Mouse (Mus musculus): ENCODE measurements around the gene Pbsn. TPM values are rescaled to one million over a fixed set of nuclear protein-coding genes. Genes with fewer than 3 reads are reported as not detected.
"Not testable (repeated sequence)": the region's sequence is repeated elsewhere in the genome, so short reads cannot be mapped to it uniquely, and the experiment has no call there.

The Pbsn gene
- not detected in 2 replicates for polyA plus RNA-seq (2016; fragmentation: Nextera tagmentation; extraction: Ambion mirVana)

GRCm38 (mm10) chrX:77853523-77853922 lies at the start of gene Pbsn:
Gene Pbsn, minus strand, starts transcription at chrX:77853623.
- 84% methylated on average over 1 of the region's 1 CpGs for WGBS
- H3K27me3 ChIP-seq (replicated peaks; ENCODE audit: low read depth, poor library complexity, severe bottlenecking), result no peaks in the 10 kb centered on the region

GRCm38 (mm10) chrX:77880033-77880432 lies 26.6 kb upstream of the Pbsn start:
- 57% methylated on average over 2 of the region's 4 CpGs for WGBS
- not testable (repeated sequence) for H3K9me3 ChIP-seq; H3K4me3 ChIP-seq; H3K36me3 ChIP-seq (replicated peaks); H3K27me3 ChIP-seq (replicated peaks; ENCODE audit: low read depth, poor library complexity, severe bottlenecking); H3K4me1 ChIP-seq; H3K27ac ChIP-seq (replicated peaks); DNase-seq (ENCODE audit: low spot score)

More at GRCm38 (mm10) chrX:77853523-77853922, at the start of gene Pbsn:
- Histone ChIP-seq H3K36me3 (replicated peaks) (no peaks in the 10 kb centered on the region), H3K4me1 (no peaks in the 10 kb centered on the region), H3K4me3 (no peak within 1 kb of the TSS), H3K27ac (replicated peaks) (no peak within 1 kb of the TSS), H3K9me3 (no peaks in the 10 kb centered on the region)
- DNase-seq (ENCODE audit: low spot score), result no peak

GRCm38 (mm10) chrX:77864458-77864857 lies 11.0 kb upstream of the Pbsn start, which contains the start of gene Gm14744:
Gene Gm14744, plus strand, starts transcription at chrX:77864758.
- not testable (repeated sequence) for H3K4me3 ChIP-seq; DNase-seq (ENCODE audit: low spot score); H3K27me3 ChIP-seq (replicated peaks; ENCODE audit: low read depth, poor library complexity, severe bottlenecking); H3K9me3 ChIP-seq; H3K36me3 ChIP-seq (replicated peaks); H3K4me1 ChIP-seq; H3K27ac ChIP-seq (replicated peaks)
- WGBS, result 89% methylated on average over 2 of the region's 2 CpGs

GRCm38 (mm10) chrX:77812031-77812430 lies 41.4 kb downstream of the Pbsn start:
- no peaks in the 10 kb centered on the region for H3K36me3 ChIP-seq (replicated peaks)
- no peaks in the 10 kb centered on the region for H3K4me1 ChIP-seq
- no peak for DNase-seq (ENCODE audit: low spot score)
- no peaks in the 10 kb centered on the region for H3K27me3 ChIP-seq (replicated peaks; ENCODE audit: low read depth, poor library complexity, severe bottlenecking)
- H3K9me3 ChIP-seq, result no peaks in the 10 kb centered on the region
- no peak overlapping the region for H3K4me3 ChIP-seq
- no peak overlapping the region for H3K27ac ChIP-seq (replicated peaks)
- 58% methylated on average over 6 of the region's 6 CpGs for WGBS

- no peaks in the 10 kb centered on the region for H3K4me1 ChIP-seq
- H3K4me3 ChIP-seq, result peak overlapping the region; percentile 51
- H3K36me3 ChIP-seq (replicated peaks), result no peaks in the 10 kb centered on the region
- no peaks in the 10 kb centered on the region for H3K27me3 ChIP-seq (replicated peaks; ENCODE audit: low read depth, poor library complexity, severe bottlenecking)
- H3K9me3 ChIP-seq, result no peaks in the 10 kb centered on the region
- 29% methylated on average over 17 of the region's 17 CpGs for WGBS
- peak; percentile 73 for DNase-seq (ENCODE audit: low spot score)
- 0 out of 2 replicates have a peak overlapping the region, but pooled peaks have one; percentile 44 for H3K27ac ChIP-seq (replicated peaks)
Observed at GRCm38 (mm10) chrX:77810608-77811206, 42.7 kb downstream of the Pbsn start.

GRCm38 (mm10) chrX:77808602-77809001 lies 44.8 kb downstream of the Pbsn start:
- H3K9me3 ChIP-seq, result no peaks in the 10 kb centered on the region
- H3K27me3 ChIP-seq (replicated peaks; ENCODE audit: low read depth, poor library complexity, severe bottlenecking), result no peaks in the 10 kb centered on the region
- DNase-seq (ENCODE audit: low spot score), result peak; percentile 36
- WGBS, result 23% methylated on average over 2 of the region's 2 CpGs
- no peak overlapping the region for H3K27ac ChIP-seq (replicated peaks)
- H3K4me1 ChIP-seq, result no peaks in the 10 kb centered on the region
- no peaks in the 10 kb centered on the region for H3K36me3 ChIP-seq (replicated peaks)
- H3K4me3 ChIP-seq, result no peak overlapping the region

- Histone ChIP-seq H3K9me3 (no peaks in the 10 kb centered on the region), H3K27me3 (replicated peaks; ENCODE audit: low read depth, poor library complexity, severe bottlenecking) (no peaks in the 10 kb centered on the region), H3K4me3 (no peak overlapping the region), H3K27ac (replicated peaks) (no peak overlapping the region), H3K36me3 (replicated peaks) (no peaks in the 10 kb centered on the region), H3K4me1 (no peaks in the 10 kb centered on the region)
- no peak for DNase-seq (ENCODE audit: low spot score)
- 90% methylated on average over 2 of the region's 2 CpGs for WGBS
Observed at GRCm38 (mm10) chrX:77802293-77802692, 51.1 kb downstream of the Pbsn start.

- Histone ChIP-seq H3K4me3 (no peak overlapping the region), H3K4me1 (no peaks in the 10 kb centered on the region), H3K9me3 (no peaks in the 10 kb centered on the region), H3K27ac (replicated peaks) (no peak overlapping the region), H3K36me3 (replicated peaks) (no peaks in the 10 kb centered on the region), H3K27me3 (replicated peaks; ENCODE audit: low read depth, poor library complexity, severe bottlenecking) (no peaks in the 10 kb centered on the region)
- no peak for DNase-seq (ENCODE audit: low spot score)
- 59% methylated on average over 1 of the region's 1 CpGs for whole genome bisulfite sequencing
Observed at GRCm38 (mm10) chrX:77801543-77801942, 51.9 kb downstream of the Pbsn start.

- no peaks in the 10 kb centered on the region for H3K4me1 ChIP-seq
- H3K36me3 ChIP-seq (replicated peaks), result no peaks in the 10 kb centered on the region
- H3K4me3 ChIP-seq, result no peak overlapping the region
- no peak for DNase-seq (ENCODE audit: low spot score)
- 76% methylated on average over 3 of the region's 3 CpGs for WGBS
- H3K9me3 ChIP-seq, result peaks cover 7% of the 10 kb centered on the region; the same call in 1 of the 2 replicates
- H3K27ac ChIP-seq (replicated peaks), result no peak overlapping the region
- H3K27me3 ChIP-seq (replicated peaks; ENCODE audit: low read depth, poor library complexity, severe bottlenecking), result no peaks in the 10 kb centered on the region
Observed at GRCm38 (mm10) chrX:77799554-77799953, 53.9 kb downstream of the Pbsn start.

- Histone ChIP-seq H3K27ac (replicated peaks) (no peak overlapping the region), H3K36me3 (replicated peaks) (no peaks in the 10 kb centered on the region), H3K9me3 (peaks cover 7% of the 10 kb centered on the region; the same call in 1 of the 2 replicates), H3K4me1 (no peaks in the 10 kb centered on the region), H3K4me3 (no peak overlapping the region), H3K27me3 (replicated peaks; ENCODE audit: low read depth, poor library complexity, severe bottlenecking) (no peaks in the 10 kb centered on the region)
- DNase-seq (ENCODE audit: low spot score), result no peak
Observed at GRCm38 (mm10) chrX:77797801-77798200, 55.6 kb downstream of the Pbsn start.

GRCm38 (mm10) chrX:77796916-77797315 lies 56.5 kb downstream of the Pbsn start:
- Histone ChIP-seq H3K27me3 (replicated peaks; ENCODE audit: low read depth, poor library complexity, severe bottlenecking) (no peaks in the 10 kb centered on the region), H3K4me1 (no peaks in the 10 kb centered on the region), H3K27ac (replicated peaks) (no peak overlapping the region), H3K36me3 (replicated peaks) (no peaks in the 10 kb centered on the region), H3K9me3 (peaks cover 7% of the 10 kb centered on the region; the same call in 1 of the 2 replicates), H3K4me3 (no peak overlapping the region)
- WGBS, result 62% methylated on average over 1 of the region's 1 CpGs
- no peak for DNase-seq (ENCODE audit: low spot score)

GRCm38 (mm10) chrX:77796238-77796835 lies 57.1 kb downstream of the Pbsn start, which contains the start of gene Prkx:
Gene Prkx, minus strand, starts transcription at chrX:77796278.
- H3K27me3 ChIP-seq (replicated peaks; ENCODE audit: low read depth, poor library complexity, severe bottlenecking), result no peaks in the 10 kb centered on the region
- H3K9me3 ChIP-seq, result peaks cover 7% of the 10 kb centered on the region; the same call in 1 of the 2 replicates
- 30% methylated on average over 19 of the region's 19 CpGs for WGBS
- peak within 1 kb of the TSS; percentile 68 for H3K4me3 ChIP-seq
- H3K27ac ChIP-seq (replicated peaks), result peak within 1 kb of the TSS; percentile 82
- no peak for DNase-seq (ENCODE audit: low spot score)
- no peaks in the 10 kb centered on the region for H3K36me3 ChIP-seq (replicated peaks)
- no peaks in the 10 kb centered on the region for H3K4me1 ChIP-seq

GRCm38 (mm10) chrX:77795858-77796174 lies 57.6 kb downstream of the Pbsn start:
- Histone ChIP-seq H3K4me1 (no peaks in the 10 kb centered on the region), H3K9me3 (peaks cover 7% of the 10 kb centered on the region; the same call in 1 of the 2 replicates), H3K4me3 (peak overlapping the region; percentile 68), H3K27ac (replicated peaks) (peak overlapping the region; percentile 82), H3K27me3 (replicated peaks; ENCODE audit: low read depth, poor library complexity, severe bottlenecking) (no peaks in the 10 kb centered on the region), H3K36me3 (replicated peaks) (no peaks in the 10 kb centered on the region)
- WGBS, result 26% methylated on average over 30 of the region's 30 CpGs
- peak; percentile 89 for DNase-seq (ENCODE audit: low spot score)
